Mouse (Mus musculus): ENCODE data around the gene Cacna2d3. TPM values are rescaled to one million over a fixed set of nuclear protein-coding genes. Genes with fewer than 3 reads are reported as not detected.

Cacna2d3 gene
- total and polyA plus RNA-seq, 3 experiments, result not detected

DNA sequence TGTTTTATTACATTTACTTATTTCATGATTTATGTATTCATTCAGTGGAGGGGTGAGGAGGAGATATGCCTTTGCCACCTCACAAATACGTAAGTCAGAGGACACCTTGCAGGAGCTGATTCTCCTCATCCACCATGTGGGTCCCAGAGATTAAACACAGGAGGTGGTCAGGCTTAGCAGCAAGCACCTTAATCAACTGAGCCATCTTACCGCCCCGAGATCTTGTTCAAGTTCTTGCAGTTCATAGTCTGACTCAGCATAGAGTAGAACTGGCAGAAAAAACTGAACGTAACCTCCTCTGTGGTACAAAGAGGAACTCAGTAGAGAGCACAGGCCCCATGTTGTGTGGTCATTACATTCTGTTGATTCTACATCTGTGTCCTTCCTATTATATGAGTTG is 8.6 kb upstream of the Cacna2d3 start:
- Histone ChIP-seq H3K27ac (ENCODE audit: control insufficient read depth, low read depth, low read length) (no peak overlapping the region), H3K4me1 (ENCODE audit: control insufficient read depth in 1 of 2, insufficient read depth in 2 of 2, low read length in 2 of 2) (no peaks in the 10 kb centered on the region), H3K4me3 (ENCODE audit: control insufficient read depth in 1 of 2, insufficient read depth in 1 of 2, low read depth in 2 of 2, low read length in 2 of 2) (no peak overlapping the region), H3K9me3 (replicated peaks; ENCODE audit: insufficient read depth, low read length) (no peaks in the 10 kb centered on the region), H3K79me2 (ENCODE audit: control insufficient read depth, insufficient read depth, low read length, poor library complexity) (no peaks in the 10 kb centered on the region), H3K27me3 (ENCODE audit: control insufficient read depth in 1 of 2, insufficient read depth in 2 of 2, low read length in 2 of 2) (no peaks in the 10 kb centered on the region), H3K36me3 (ENCODE audit: control insufficient read depth in 1 of 2, insufficient read depth in 2 of 2, low read length in 2 of 2) (no peaks in the 10 kb centered on the region), H3K9ac (ENCODE audit: control insufficient read depth, low read depth, low read length, poor library complexity, severe bottlenecking) (no peak overlapping the region)
- DNase-seq (ENCODE audit: low read depth, low spot score), result no peak
- TF ChIP-seq USF2 (IDR thresholded peaks at IDR 0.05; ENCODE audit: borderline replicate concordance in 1 of 2, insufficient read depth in 1 of 2, low read depth in 1 of 2, low read length in 2 of 2) (no peak), ETS1 (IDR thresholded peaks at IDR 0.05; ENCODE audit: low read depth, low read length) (no peak), MEF2A (IDR thresholded peaks at IDR 0.05; ENCODE audit: extremely low read depth, insufficient replicate concordance, low read depth, low read length, poor library complexity, severe bottlenecking) (no peak), POLR2AphosphoS2 (IDR thresholded peaks at IDR 0.05; ENCODE audit: low read length) (no peak), CHD1 (IDR thresholded peaks at IDR 0.05; ENCODE audit: low read depth, low read length) (no peak), MYB (IDR thresholded peaks at IDR 0.05; ENCODE audit: low read depth, low read length) (no peak)

DNA sequence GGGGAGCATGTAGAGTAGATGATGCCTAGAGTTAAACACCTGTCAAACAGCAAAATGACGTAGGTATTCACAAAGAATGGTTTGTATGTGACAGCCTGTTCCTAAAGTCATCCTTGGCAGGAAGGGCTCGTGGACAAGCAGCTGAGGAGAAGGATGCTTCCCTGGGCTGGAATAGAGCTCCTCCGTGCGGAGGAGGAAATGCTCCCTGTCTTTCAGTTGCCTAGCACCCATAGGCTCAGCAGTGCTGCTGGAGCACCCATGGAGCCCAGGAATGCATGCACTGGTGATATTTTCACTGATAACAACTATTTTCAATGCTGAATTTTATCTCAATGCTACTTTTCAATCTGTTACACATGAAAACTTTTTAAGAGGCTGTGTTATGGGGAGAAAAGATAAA is 7.3 kb upstream of the Cacna2d3 start:
- no peaks in the 10 kb centered on the region for H3K4me1 ChIP-seq (ENCODE audit: control insufficient read depth in 1 of 2, insufficient read depth in 2 of 2, low read length in 2 of 2)
- H3K79me2 ChIP-seq (ENCODE audit: control insufficient read depth, insufficient read depth, low read length, poor library complexity), result no peaks in the 10 kb centered on the region
- TF ChIP-seq MYC (IDR thresholded peaks at IDR 0.05; ENCODE audit: low read depth, low read length) (no peak), RAD21 (IDR thresholded peaks at IDR 0.05; ENCODE audit: low read depth, low read length) (no peak), NELFE (IDR thresholded peaks at IDR 0.05; ENCODE audit: low read depth, low read length) (no peak)
- H3K36me3 ChIP-seq (ENCODE audit: control insufficient read depth in 1 of 2, insufficient read depth in 2 of 2, low read length in 2 of 2), result no peaks in the 10 kb centered on the region
- DNase-seq (ENCODE audit: low read depth, low spot score), result no peak
- H3K9ac ChIP-seq (ENCODE audit: control insufficient read depth, low read depth, low read length, poor library complexity, severe bottlenecking), result no peak overlapping the region
- H3K4me3 ChIP-seq (ENCODE audit: control insufficient read depth in 1 of 2, insufficient read depth in 1 of 2, low read depth in 2 of 2, low read length in 2 of 2), result no peak overlapping the region
- H3K9me3 ChIP-seq (replicated peaks; ENCODE audit: insufficient read depth, low read length), result no peaks in the 10 kb centered on the region
- no peaks in the 10 kb centered on the region for H3K27me3 ChIP-seq (ENCODE audit: control insufficient read depth in 1 of 2, insufficient read depth in 2 of 2, low read length in 2 of 2)
- no peak overlapping the region for H3K27ac ChIP-seq (ENCODE audit: control insufficient read depth, low read depth, low read length)

DNA sequence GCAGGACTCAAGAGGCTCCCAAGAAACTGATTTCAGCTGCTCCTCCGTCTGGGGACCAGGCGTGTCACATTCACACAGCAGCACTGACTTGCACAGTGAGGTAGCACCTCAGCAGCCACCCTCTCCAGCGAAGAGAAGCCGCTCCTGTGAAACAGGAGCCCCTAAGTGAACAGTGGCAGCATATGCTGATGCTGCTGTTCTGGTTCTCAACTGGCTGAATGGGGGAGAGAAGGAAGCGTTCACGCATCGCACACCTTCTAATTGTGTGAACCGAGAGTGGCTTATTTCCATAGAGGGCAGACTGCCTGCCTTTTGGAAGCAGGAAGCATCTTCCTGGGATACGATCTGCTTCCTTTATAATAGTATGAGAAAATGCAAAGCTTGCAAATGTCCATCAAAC is 5.9 kb upstream of the Cacna2d3 start:
- Histone ChIP-seq H3K36me3 (ENCODE audit: control insufficient read depth in 1 of 2, insufficient read depth in 2 of 2, low read length in 2 of 2) (no peaks in the 10 kb centered on the region), H3K9ac (ENCODE audit: control insufficient read depth, low read depth, low read length, poor library complexity, severe bottlenecking) (no peak overlapping the region), H3K27me3 (ENCODE audit: control insufficient read depth in 1 of 2, insufficient read depth in 2 of 2, low read length in 2 of 2) (no peaks in the 10 kb centered on the region), H3K27ac (ENCODE audit: control insufficient read depth, low read depth, low read length) (no peak overlapping the region), H3K9me3 (replicated peaks; ENCODE audit: insufficient read depth, low read length) (no peaks in the 10 kb centered on the region), H3K79me2 (ENCODE audit: control insufficient read depth, insufficient read depth, low read length, poor library complexity) (no peaks in the 10 kb centered on the region), H3K4me3 (ENCODE audit: control insufficient read depth in 1 of 2, insufficient read depth in 1 of 2, low read depth in 2 of 2, low read length in 2 of 2) (no peak overlapping the region), H3K4me1 (ENCODE audit: control insufficient read depth in 1 of 2, insufficient read depth in 2 of 2, low read length in 2 of 2) (no peaks in the 10 kb centered on the region)
- TF ChIP-seq ZNF384 (IDR thresholded peaks at IDR 0.05; ENCODE audit: low read depth, low read length) (no peak), SMC3 (IDR thresholded peaks at IDR 0.05; ENCODE audit: low read depth, low read length) (no peak), TAL1 (IDR thresholded peaks at IDR 0.05; ENCODE audit: low read length) (no peak), USF2 (IDR thresholded peaks at IDR 0.05; ENCODE audit: borderline replicate concordance in 1 of 2, insufficient read depth in 1 of 2, low read depth in 1 of 2, low read length in 2 of 2) (no peak), RCOR1 (IDR thresholded peaks at IDR 0.05; ENCODE audit: low read depth, low read length) (no peak), HCFC1 (IDR thresholded peaks at IDR 0.05; ENCODE audit: low read depth, low read length) (no peak), POLR2AphosphoS2 (IDR thresholded peaks at IDR 0.05; ENCODE audit: low read length) (no peak), MEF2A (IDR thresholded peaks at IDR 0.05; ENCODE audit: extremely low read depth, insufficient replicate concordance, low read depth, low read length, poor library complexity, severe bottlenecking) (no peak), TCF12 (IDR thresholded peaks at IDR 0.05; ENCODE audit: low read depth, low read length) (no peak), ETS1 (IDR thresholded peaks at IDR 0.05; ENCODE audit: low read depth, low read length) (no peak), JUND (IDR thresholded peaks at IDR 0.05; ENCODE audit: low read depth, low read length) (no peak), NELFE (IDR thresholded peaks at IDR 0.05; ENCODE audit: low read depth, low read length) (no peak), MXI1 (IDR thresholded peaks at IDR 0.05; ENCODE audit: low read depth, low read length) (no peak), TBP (IDR thresholded peaks at IDR 0.05; ENCODE audit: low read depth, low read length) (no peak), E2F4 (IDR thresholded peaks at IDR 0.05; ENCODE audit: borderline replicate concordance, low read depth, low read length) (no peak), NRF1 (IDR thresholded peaks at IDR 0.05; ENCODE audit: insufficient read depth, low read depth, low read length, poor library complexity, severe bottlenecking) (no peak), ZKSCAN1 (IDR thresholded peaks at IDR 0.05; ENCODE audit: low read depth, low read length) (no peak), RAD21 (IDR thresholded peaks at IDR 0.05; ENCODE audit: low read depth, low read length) (no peak), MAFK (IDR thresholded peaks at IDR 0.05; ENCODE audit: borderline replicate concordance, low read depth, low read length) (no peak), MAZ (IDR thresholded peaks at IDR 0.05; ENCODE audit: low read depth, low read length) (no peak)
- DNase-seq (ENCODE audit: low read depth, low spot score), result no peak

All from MEL (cell line).